Mouse (Mus musculus) cerebellum, postnatal 14 days (tissue): ENCODE measurements around the gene Gm17622.
A peak's percentile ranks its signal among the peaks of the same experiment; 100 is the strongest.

Experiments
- DNase-seq, 2 experiments: peaks; one replicate each; pipeline ENCODE4 v3.0.0; 2021; ENCODE audit warnings: mixed read lengths in 2 of 2

The Gm17622 gene

GRCm38 (mm10) chr13:96511262-96511661 lies 20.7 kb downstream of the Gm17622 start:
- DNase-seq: no peak

GRCm38 (mm10) chr13:96511893-96512292 lies 21.4 kb downstream of the Gm17622 start:
- no peak for DNase-seq

GRCm38 (mm10) chr13:96514154-96514942 lies 23.8 kb downstream of the Gm17622 start:
- DNase-seq: no peak

- no peak for DNase-seq
Measured at GRCm38 (mm10) chr13:96516249-96516648, 25.7 kb downstream of the Gm17622 start.

GRCm38 (mm10) chr13:96517335-96517734 lies 26.8 kb downstream of the Gm17622 start:
- DNase-seq: no peak

GRCm38 (mm10) chr13:96521294-96521693 lies 30.8 kb downstream of the Gm17622 start:
- DNase-seq: no peak

GRCm38 (mm10) chr13:96527022-96527421 lies 36.5 kb downstream of the Gm17622 start:
- no peak for DNase-seq

GRCm38 (mm10) chr13:96527856-96528255 lies 37.3 kb downstream of the Gm17622 start:
- DNase-seq: no peak

GRCm38 (mm10) chr13:96528776-96529175 lies 38.2 kb downstream of the Gm17622 start:
- DNase-seq: no peak

- no peak for DNase-seq
Measured at GRCm38 (mm10) chr13:96529542-96529941, 39.0 kb downstream of the Gm17622 start.

- no peak for DNase-seq
Measured at GRCm38 (mm10) chr13:96530064-96530463, 39.5 kb downstream of the Gm17622 start.

- peak; percentile 25 to 26 for DNase-seq
Measured at GRCm38 (mm10) chr13:96532176-96532575, 41.6 kb downstream of the Gm17622 start.

GRCm38 (mm10) chr13:96533742-96534141 lies 43.2 kb downstream of the Gm17622 start:
- DNase-seq: no peak

- DNase-seq: no peak
Measured at GRCm38 (mm10) chr13:96536821-96537572, 46.5 kb downstream of the Gm17622 start.

- no peak for DNase-seq
Measured at GRCm38 (mm10) chr13:96538103-96538502, 47.6 kb downstream of the Gm17622 start.
